Mouse (Mus musculus): ENCODE data around the gene Pick1. TPM values are rescaled to one million over a fixed set of nuclear protein-coding genes. Genes with fewer than 3 reads are reported as not detected.
A peak's percentile ranks its signal among the peaks of the same experiment; 100 is the strongest.

Gene Pick1
- total RNA-seq, 2 experiments from 2014 or later: 3.0 to 4.5 TPM

DNA sequence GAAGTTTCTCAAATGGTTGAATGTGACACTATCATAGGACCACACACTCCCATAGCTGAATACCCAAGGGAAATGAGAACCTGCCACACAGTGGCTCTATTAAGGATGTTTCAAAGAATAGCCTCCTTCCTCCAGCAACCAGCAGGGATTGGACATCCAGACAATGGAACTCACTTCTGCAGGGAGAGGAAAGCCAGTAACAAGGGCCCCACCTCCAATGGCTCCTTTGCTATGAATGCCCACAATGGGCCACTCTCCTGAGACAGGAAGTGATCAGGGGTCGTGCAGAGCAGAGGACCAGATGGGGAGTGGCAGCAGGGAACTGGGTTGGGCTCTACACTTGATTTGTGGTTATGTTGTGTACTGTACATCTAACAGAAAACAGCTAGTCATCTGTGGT is 39.5 kb downstream of the Pick1 start:
- ATAC-seq (ENCODE audit: poor library complexity, severe bottlenecking): no peak

DNA sequence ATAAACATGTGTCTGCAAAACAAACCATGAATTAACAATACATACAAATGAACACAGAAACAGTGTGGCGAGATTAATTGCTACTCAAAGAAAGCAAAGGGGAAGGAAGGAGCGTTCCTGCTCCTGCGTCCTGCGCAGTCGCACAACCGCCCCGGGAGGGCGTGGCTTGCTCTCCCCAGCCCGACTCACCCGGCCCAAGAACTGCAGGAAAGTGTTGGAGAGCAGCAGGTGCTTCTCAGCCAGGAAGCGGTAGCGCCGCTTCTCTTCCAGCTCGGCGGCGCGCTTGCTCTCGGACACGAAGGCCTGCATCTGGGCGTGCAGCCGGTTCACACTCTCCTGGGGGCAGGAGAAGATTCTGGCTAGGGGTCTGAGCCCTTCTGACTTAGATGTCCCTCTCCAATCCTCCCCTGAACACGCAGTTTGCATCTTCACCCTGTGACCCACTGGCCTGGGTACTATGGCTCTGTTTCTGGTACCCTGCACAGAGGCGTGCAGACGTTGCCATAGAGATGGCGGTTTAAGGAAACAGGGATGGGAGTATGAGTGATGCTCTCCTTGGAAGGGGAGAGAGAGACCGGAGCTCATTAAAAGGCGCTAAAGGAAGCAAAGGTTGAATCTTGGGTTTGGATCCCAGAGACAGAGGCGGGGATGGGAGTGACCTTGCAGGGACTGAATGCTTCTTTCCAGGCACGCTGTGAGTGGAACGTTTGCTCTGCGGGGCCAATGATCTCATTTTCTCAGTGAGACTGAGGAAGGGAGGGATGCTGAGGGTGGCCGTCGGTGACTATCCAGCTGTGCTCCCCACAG is 41.5 kb downstream of the Pick1 start:
- ATAC-seq (ENCODE audit: poor library complexity, severe bottlenecking): peak; percentile 93

DNA sequence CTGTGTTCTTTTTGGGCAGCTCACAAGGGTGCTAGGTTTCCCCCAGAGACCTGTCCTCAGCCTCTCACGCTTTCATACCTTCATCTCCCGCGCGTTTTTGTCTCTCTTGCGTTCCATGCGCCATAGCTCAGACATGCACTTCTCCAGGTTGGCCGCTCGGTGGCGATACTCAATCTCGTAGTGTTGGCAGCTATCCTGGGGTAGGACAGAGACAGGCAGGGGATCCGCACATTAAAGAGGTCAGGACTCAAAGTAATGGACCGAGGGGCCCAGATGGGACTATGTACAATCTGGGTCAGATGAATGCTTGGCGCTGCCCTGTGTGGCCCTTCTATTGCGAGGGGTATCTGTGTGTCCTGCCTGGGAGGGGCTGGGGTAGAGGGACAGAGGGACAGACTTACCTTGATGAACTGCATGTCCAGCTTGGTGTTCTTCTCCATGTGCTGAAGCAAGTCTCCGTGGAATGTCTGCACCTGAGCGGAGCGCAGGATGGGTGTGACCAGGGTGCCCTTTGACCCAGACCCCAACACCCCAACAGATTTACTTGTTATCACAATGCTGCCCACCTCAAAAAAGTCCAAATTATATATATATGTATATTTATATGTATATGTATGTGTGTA is 42.3 kb downstream of the Pick1 start:
- ATAC-seq (ENCODE audit: poor library complexity, severe bottlenecking): peak; percentile 73

- ATAC-seq (ENCODE audit: poor library complexity, severe bottlenecking): no peak
These were observed 44.0 kb downstream of the Pick1 start for GRCm38 (mm10) chr15:79273020-79273419.

DNA sequence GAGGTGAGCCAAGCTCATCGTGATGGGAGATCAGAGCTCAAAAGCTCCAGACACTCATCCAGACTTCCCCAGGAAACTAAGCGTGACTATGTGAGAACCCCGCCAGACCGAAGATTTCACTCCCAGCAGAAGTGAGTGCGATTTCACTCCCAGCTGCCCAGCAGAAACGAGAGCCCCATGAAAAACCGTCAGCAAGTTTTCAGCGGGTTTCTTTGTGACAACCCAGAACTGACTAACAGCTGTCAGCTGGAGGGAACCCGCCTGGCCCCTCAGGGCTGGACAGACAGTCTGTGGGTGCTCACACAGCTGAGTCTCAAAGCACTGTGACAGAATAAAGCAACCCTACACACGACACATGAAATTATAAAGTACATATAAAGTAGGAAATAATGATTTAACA is 48.8 kb downstream of the Pick1 start:
- no peak for ATAC-seq (ENCODE audit: poor library complexity, severe bottlenecking)

DNA sequence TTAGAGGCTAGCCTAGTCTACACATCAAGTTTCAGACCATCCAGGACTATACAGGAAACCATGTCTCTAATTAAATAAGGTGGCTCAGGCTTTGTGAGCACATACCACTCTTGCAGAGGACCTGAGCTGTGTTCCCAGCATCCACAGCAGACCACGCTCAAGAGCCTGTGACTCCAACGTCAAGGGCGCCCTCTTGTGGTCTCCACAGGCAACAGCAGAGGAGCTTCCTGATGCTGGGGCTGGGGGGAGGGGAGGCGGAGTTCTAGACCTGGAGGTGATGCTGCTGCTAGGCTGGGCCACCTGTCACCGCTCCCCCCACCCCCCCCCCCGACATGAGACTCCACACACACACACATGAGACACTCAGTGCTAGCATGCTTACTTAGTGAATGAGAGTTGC is 51.2 kb downstream of the Pick1 start:
- ATAC-seq (ENCODE audit: poor library complexity, severe bottlenecking): 0 out of 2 replicates have a peak, but pooled peaks have one; percentile 47

DNA sequence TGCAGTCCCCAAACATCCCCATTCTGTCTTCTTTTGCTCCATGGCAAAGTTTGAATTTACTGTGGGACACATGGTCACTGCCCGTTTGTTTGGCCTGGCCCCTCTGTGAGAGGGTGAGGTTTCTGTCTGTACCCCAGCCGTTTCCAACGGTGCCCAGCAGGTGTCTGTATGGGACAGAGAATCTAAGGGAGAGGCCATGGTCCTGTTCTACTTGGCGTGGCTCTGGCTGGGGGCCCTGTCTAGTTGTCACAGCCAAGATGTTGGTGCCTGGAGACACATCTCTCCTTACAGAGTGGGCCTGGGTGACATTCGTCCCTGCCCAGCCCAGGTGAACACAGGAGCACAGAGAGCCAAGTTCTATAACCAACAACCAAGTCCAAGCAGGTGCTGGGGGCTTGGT is 51.9 kb downstream of the Pick1 start:
- no peak for ATAC-seq (ENCODE audit: poor library complexity, severe bottlenecking)

DNA sequence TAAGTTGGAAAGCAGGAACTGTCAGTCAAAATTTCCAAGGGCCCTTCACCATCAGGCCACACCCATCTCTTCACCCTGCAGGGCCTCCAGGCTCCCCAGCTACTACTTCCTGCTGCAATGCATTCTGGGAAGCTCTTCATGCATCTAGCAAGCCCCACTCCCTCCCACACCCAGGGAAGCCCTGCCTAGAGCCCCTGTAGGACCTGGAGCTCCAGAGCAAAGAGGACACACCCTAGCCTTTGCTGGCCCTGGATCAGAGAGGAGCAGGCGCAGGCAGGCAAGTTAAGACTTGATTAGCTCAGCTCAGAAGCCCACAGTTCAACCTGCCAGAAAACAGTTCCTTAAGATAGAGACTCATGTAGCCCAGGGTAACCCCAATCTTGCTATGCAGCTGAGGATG is 52.4 kb downstream of the Pick1 start:
- ATAC-seq (ENCODE audit: poor library complexity, severe bottlenecking): peak; percentile 67

GRCm38 (mm10) chr15:79282434-79282833 is 53.5 kb downstream of the Pick1 start:
- ATAC-seq (ENCODE audit: poor library complexity, severe bottlenecking): no peak

DNA sequence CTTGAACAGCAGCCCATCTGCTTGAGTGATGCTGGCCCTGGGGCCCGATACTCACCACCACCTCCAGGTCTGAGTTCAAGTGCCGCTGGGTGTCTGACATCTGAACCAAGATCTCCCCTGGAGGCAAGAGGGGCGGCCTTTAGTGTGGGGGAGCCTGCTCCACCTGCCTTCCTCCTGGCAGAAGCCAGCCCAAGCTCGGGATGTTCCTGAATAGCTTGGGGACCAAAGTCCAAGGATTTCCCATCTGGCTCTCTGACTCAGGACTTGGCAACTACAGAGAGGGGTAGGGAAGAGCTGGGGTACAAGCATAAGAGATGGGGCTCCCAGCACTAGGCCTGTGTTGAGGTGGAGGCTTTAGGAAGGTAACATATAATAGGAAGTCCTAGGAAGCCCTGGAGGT is 54.4 kb downstream of the Pick1 start:
- ATAC-seq (ENCODE audit: poor library complexity, severe bottlenecking): no peak

GRCm38 (mm10) chr15:79285399-79285798 is 56.4 kb downstream of the Pick1 start, which contains the start of gene Baiap2l2:
Gene Baiap2l2 (minus strand): TSS chr15:79285537.
- no peak for ATAC-seq (ENCODE audit: poor library complexity, severe bottlenecking)

- no peak for ATAC-seq (ENCODE audit: poor library complexity, severe bottlenecking)
These were observed 57.2 kb downstream of the Pick1 start for GRCm38 (mm10) chr15:79286141-79286540.

- no peak for ATAC-seq (ENCODE audit: poor library complexity, severe bottlenecking)
These were observed 58.1 kb downstream of the Pick1 start for GRCm38 (mm10) chr15:79287091-79287490.

DNA sequence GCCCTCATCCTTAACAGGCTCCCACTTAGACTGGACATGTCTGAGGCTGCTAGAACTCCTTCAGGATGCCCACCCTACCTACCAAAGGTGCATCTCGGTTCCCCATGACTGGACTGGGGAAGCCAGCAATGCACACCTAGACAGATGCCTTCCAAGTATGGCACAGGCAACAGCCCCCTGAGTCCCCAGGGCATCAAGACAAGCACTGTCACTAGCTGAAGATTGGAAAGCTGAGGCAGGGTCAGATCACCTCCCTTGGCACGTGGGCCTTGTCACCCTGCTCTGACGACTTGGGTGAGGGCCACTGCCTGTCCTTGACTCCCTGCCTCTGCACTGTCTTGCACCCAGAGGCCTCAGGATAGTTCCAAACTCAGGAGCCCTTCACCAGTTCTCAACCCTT is 59.4 kb downstream of the Pick1 start:
- no peak for ATAC-seq (ENCODE audit: poor library complexity, severe bottlenecking)

DNA sequence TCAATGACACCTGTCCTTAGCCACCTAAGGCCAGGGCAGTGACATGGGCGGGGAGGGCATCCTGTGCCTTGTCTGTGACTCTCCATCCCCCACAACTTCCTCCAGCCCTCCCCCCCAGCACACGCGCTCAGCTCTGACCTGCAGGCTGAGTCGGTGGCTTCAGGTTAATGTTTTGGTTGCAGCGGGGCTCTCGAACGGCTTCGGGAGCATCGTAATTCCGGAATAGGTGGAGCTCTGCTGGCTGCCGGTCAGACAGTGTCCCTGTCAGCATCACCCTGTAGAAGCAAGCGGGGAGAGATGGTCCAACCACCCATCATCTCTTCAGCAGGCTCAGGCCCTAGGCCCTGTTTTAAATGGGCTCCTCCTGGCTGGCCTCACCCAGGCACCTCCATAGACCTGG is 60.5 kb downstream of the Pick1 start:
- no peak for ATAC-seq (ENCODE audit: poor library complexity, severe bottlenecking)

DNA sequence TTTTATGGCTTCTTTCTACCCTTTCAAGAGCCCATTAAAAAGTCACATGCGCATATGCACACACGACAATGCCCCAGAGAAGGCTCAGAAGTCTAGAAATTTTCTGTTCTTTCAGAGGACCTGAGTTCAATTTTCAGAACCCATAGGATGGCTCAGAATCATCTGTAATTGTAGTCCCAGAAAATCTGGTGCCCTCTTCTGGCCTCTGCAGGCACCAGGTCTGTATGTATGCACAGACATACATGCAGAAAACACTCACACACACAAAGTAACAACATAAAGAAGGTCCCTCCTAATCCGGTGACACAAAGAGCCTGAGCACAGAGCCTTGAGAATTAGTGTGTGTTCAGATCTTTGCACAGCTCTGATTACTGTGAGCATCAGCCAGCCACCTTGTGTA is 61.4 kb downstream of the Pick1 start:
- ATAC-seq (ENCODE audit: poor library complexity, severe bottlenecking): no peak

DNA sequence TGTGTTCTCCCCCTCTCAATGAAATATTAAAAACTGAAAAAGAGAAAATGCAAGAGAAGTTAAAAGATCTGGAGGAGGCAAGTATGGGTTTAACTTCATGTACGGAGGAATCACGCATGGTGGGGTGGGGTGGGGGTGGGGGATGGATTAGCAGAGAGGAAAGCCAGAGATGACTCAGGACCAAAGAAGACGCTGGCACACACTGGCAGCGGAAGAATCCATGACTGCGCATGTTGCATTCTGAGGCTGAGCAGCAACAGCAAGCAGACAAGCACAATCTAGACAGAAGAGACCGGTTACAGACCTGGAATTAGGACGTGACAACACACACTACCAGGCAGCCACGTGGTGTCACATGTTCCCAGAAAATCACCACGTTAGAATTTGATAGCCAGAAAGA is 63.8 kb downstream of the Pick1 start:
- no peak for ATAC-seq (ENCODE audit: poor library complexity, severe bottlenecking)

DNA sequence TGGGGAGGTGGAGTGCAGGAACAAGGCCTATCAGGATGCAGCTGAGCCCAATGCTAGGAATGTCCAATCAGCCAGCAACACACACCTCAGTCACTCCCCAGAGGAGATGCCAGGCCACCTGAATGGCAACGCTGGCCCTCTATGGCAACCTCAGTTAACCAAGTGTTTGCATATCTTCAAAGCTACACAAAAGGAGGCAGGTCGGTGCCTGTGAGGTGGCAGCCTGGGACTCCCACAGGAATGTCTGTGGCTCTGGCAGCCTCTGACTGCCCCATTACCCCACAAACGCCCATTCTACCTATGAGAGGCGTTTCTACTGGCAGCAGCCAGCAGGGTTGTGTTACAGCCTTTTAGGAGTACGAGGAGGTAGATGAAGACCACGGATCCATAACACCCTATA is 69.6 kb downstream of the Pick1 start:
- ATAC-seq (ENCODE audit: poor library complexity, severe bottlenecking): no peak

All from megakaryocyte, adult 5-6 weeks (primary cell).